Comparison of ENCODE assay signal across 7 mouse cellular contexts in genomic region chr11:76290367-76290766, GRCm38 (mm10). TPM values are rescaled to one million over a fixed set of nuclear protein-coding genes. Genes with fewer than 3 reads are reported as not detected.
DNase-seq lines count a peak whose midpoint lies in the region; ATAC-seq and TF ChIP-seq lines count a peak whose summit lies in the region.

No protein-coding gene starts in this region.

- H3K4me1 ChIP-seq in hindbrain, embryonic 15.5 days (replicated peaks) = peaks cover 73% of the 10 kb centered on the region
- peaks cover 97% of the 10 kb centered on the region for H3K4me1 ChIP-seq in midbrain, embryonic 10.5 days
- H3K4me1 ChIP-seq in stomach, postnatal 0 days (replicated peaks; ENCODE audit: control insufficient read depth, insufficient read depth) = peaks cover 3% of the 10 kb centered on the region; the same call in 1 of the 2 replicates
- H3K4me1 ChIP-seq in thymus, adult 2 months (replicated peaks; ENCODE audit: control insufficient read depth, insufficient read depth, low read length) = peaks cover 3% of the 10 kb centered on the region; the same call in 1 of the 2 replicates

- no peak for TF ChIP-seq CTCF in stomach, postnatal 0 days (IDR thresholded peaks at IDR 0.05; ENCODE audit: low read depth)
- TF ChIP-seq CTCF in thymus, adult 2 months (IDR thresholded peaks at IDR 0.05; ENCODE audit: borderline replicate concordance, control insufficient read depth, extremely low read depth, insufficient read depth, low read length, poor library complexity) = no peak

- no peak for TF ChIP-seq POLR2A in thymus, adult 2 months (IDR thresholded peaks at IDR 0.05; ENCODE audit: control insufficient read depth, extremely low read depth, insufficient read depth, low read length, poor library complexity)

- peak; percentile 55 for DNase-seq in embryo, embryonic 10 days (ENCODE audit: low spot score)
- peak; percentile 58 for DNase-seq in midbrain, embryonic 10.5 days (ENCODE audit: low spot score)
- DNase-seq in stomach, postnatal 0 days (ENCODE audit: low spot score) = no peak
- no peak for DNase-seq in testis, postnatal 14 days (ENCODE audit: low spot score)
- no peak for DNase-seq in thymus, adult 2 months

- H3K4me3 ChIP-seq in hindbrain, embryonic 15.5 days = no peak overlapping the region
- no peak overlapping the region for H3K4me3 ChIP-seq in midbrain, embryonic 10.5 days
- H3K4me3 ChIP-seq in stomach, postnatal 0 days (ENCODE audit: low read depth, low read length) = no peak overlapping the region
- H3K4me3 ChIP-seq in thymus, adult 2 months (ENCODE audit: control insufficient read depth, insufficient read depth, low read length) = no peak overlapping the region

- no peak for TF ChIP-seq EP300 in stomach, postnatal 0 days (optimal IDR thresholded peaks at IDR 0.05)

- H3K27ac ChIP-seq in hindbrain, embryonic 15.5 days (replicated peaks) = peak overlapping the region; percentile 83
- peak overlapping the region; percentile 74 for H3K27ac ChIP-seq in midbrain, embryonic 10.5 days (replicated peaks)
- H3K27ac ChIP-seq in stomach, postnatal 0 days (replicated peaks) = 0 out of 2 replicates have a peak overlapping the region, but pooled peaks have one; percentile 35
- H3K27ac ChIP-seq in thymus, adult 2 months (ENCODE audit: control insufficient read depth, insufficient read depth, low read length) = no peak overlapping the region

- H3K36me3 ChIP-seq in hindbrain, embryonic 15.5 days = no peaks in the 10 kb centered on the region
- H3K36me3 ChIP-seq in midbrain, embryonic 10.5 days = 0 out of 2 replicates have a peak, but pooled peaks cover 5% of the 10 kb centered on the region
- no peaks in the 10 kb centered on the region for H3K36me3 ChIP-seq in stomach, postnatal 0 days (ENCODE audit: control insufficient read depth, insufficient read depth, low read length)
- H3K36me3 ChIP-seq in thymus, adult 2 months (ENCODE audit: control insufficient read depth, insufficient read depth, low read length) = no peaks in the 10 kb centered on the region

- WGBS in hindbrain, embryonic 15.5 days = 9% methylated on average over 11 of the region's 11 CpGs
- WGBS in midbrain, embryonic 10.5 days = 34% methylated on average over 11 of the region's 11 CpGs
- 48% methylated on average over 11 of the region's 11 CpGs for WGBS in stomach, postnatal 0 days
- WGBS in thymus, adult 2 months = 74% methylated on average over 11 of the region's 11 CpGs

- no peaks in the 10 kb centered on the region for H3K27me3 ChIP-seq in hindbrain, embryonic 15.5 days
- H3K27me3 ChIP-seq in midbrain, embryonic 10.5 days (ENCODE audit: low read depth, poor library complexity, severe bottlenecking) = no peaks in the 10 kb centered on the region
- H3K27me3 ChIP-seq in stomach, postnatal 0 days (ENCODE audit: control insufficient read depth, insufficient read depth, low read length) = no peaks in the 10 kb centered on the region
- no peaks in the 10 kb centered on the region for H3K27me3 ChIP-seq in thymus, adult 2 months (ENCODE audit: control insufficient read depth, insufficient read depth, low read length)

- H3K4me2 ChIP-seq in hindbrain, embryonic 15.5 days = no peak overlapping the region
- no peak overlapping the region for H3K4me2 ChIP-seq in stomach, postnatal 0 days (replicated peaks; ENCODE audit: low read depth)

- 0 out of 2 replicates have a peak overlapping the region, but pooled peaks have one; percentile 5 for H3K9ac ChIP-seq in hindbrain, embryonic 15.5 days
- H3K9ac ChIP-seq in stomach, postnatal 0 days (ENCODE audit: low read length) = no peak overlapping the region

- peak; percentile 77; the same call in 1 of the 2 replicates for ATAC-seq in cerebellum, adult (ENCODE audit: insufficient number of reproducible peaks, low FRiP score, low TSS enrichment)
- peak; percentile 65 for ATAC-seq in hindbrain, embryonic 15.5 days (ENCODE audit: low FRiP score, low read depth)
- ATAC-seq in stomach, postnatal 0 days (ENCODE audit: low FRiP score, low TSS enrichment) = no peak

- no peaks in the 10 kb centered on the region for H3K9me3 ChIP-seq in hindbrain, embryonic 15.5 days
- no peaks in the 10 kb centered on the region for H3K9me3 ChIP-seq in midbrain, embryonic 10.5 days (replicated peaks)
- no peaks in the 10 kb centered on the region for H3K9me3 ChIP-seq in stomach, postnatal 0 days (ENCODE audit: control insufficient read depth, low read length)

RNA-seq across cellular contexts. Expression of gene Glod4, which starts 46.8 kb away (rescaled TPM):
- 119 and 120 TPM in 2 replicates for polyA plus RNA-seq in hindbrain, embryonic 15.5 days (2015; fragmentation: Nextera tagmentation; extraction: Ambion mirVana)
- 130 and 135 TPM in 2 replicates for polyA plus RNA-seq in midbrain, embryonic 10.5 days (2016; fragmentation: Nextera tagmentation; extraction: Ambion mirVana)
- 92.9 and 99.9 TPM in 2 replicates for polyA plus RNA-seq in stomach, postnatal 0 days (2015; fragmentation: Nextera tagmentation; extraction: Ambion mirVana)
- 6.4 and 6.6 TPM in 2 replicates for polyA plus RNA-seq in thymus, adult 2 months (2012; rRNA removed)

RNA-seq across cellular contexts. Expression of gene Mrm3, which starts 46.9 kb away (rescaled TPM):
- 23.8 and 26.6 TPM in 2 replicates for polyA plus RNA-seq in hindbrain, embryonic 15.5 days (2015; fragmentation: Nextera tagmentation; extraction: Ambion mirVana)
- polyA plus RNA-seq in midbrain, embryonic 10.5 days (2016; fragmentation: Nextera tagmentation; extraction: Ambion mirVana) = 23.4 and 24.5 TPM in 2 replicates
- 13.4 and 14.7 TPM in 2 replicates for polyA plus RNA-seq in stomach, postnatal 0 days (2015; fragmentation: Nextera tagmentation; extraction: Ambion mirVana)
- 7.6 and 8.4 TPM in 2 replicates for polyA plus RNA-seq in thymus, adult 2 months (2012; rRNA removed)

Comparison
In these comparisons a context has a peak if more than half of its experiments do, and no peak if none do; other contexts are left out.
1. DNase-seq: peak in embryo, embryonic 10 days (single experiment) and midbrain, embryonic 10.5 days (single experiment); none in stomach, postnatal 0 days (single experiment), testis, postnatal 14 days (single experiment) and thymus, adult 2 months (single experiment).
2. RNA of gene Glod4, which starts 46.8 kb away (polyA plus RNA-seq): 130 to 135 TPM in midbrain, embryonic 10.5 days, 119 to 120 TPM in hindbrain, embryonic 15.5 days and 92.9 to 99.9 TPM in stomach, postnatal 0 days; 6.4 to 6.6 TPM in thymus, adult 2 months; every median in the first group is over 10 times any median in the second.